Mouse (Mus musculus) left cerebral cortex, postnatal 4 days (tissue): ENCODE data around the gene Zfp458. TPM values are rescaled to one million over a fixed set of nuclear protein-coding genes. Genes with fewer than 3 reads are reported as not detected.
A peak's percentile ranks its signal among the peaks of the same experiment; 100 is the strongest.
"Not testable (repeated sequence)": the region's sequence is repeated elsewhere in the genome, so short reads cannot be mapped to it uniquely, and the experiment has no call there.

ENCODE experiments used
- DNase-seq: peaks from one replicate; pipeline ENCODE4 v3.0.0-alpha.2; 2022
- intact Hi-C: fragments of 180-260 bp; cut with DNase I; formaldehyde crosslinking; loops from one replicate; pipeline ENCODE4 v1.15.1; 2025
- total RNA-seq, 2 experiments: library from RNA; stranded (reverse); gene quantifications; 2 replicates each; pipeline ENCODE4 v1.2.3; 2021

Gene Zfp458
- 10 to 100 TPM; 23.9 to 25.0 TPM for total RNA-seq

DNA sequence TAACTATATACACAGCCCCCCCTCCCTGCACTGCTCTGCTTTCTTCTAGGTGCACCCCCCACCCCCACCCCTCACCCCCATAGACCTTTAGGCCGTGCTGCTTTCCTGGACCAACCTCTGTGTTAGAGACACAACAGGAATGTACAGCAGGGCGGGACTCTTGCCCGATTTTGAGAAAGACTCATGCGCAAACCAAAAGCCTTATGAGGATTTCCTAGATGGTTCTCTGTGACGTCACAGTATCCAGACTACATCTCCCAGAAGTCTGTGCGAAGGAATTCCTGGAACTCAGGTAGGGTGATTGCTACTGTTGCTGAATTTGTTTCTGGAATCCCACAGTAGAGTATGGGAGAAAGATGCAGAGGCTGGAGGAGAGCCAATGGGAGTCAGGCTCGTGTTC, at the start of gene Zfp458:
Gene Zfp458, minus strand, starts transcription at position 153 of the 400 bp plus-strand sequence.
- intact Hi-C loops = no loop called here
- DNase-seq = no peak

GRCm38 (mm10) chr13:67306718-67307117, 28.5 kb upstream of the Zfp458 start:
- DNase-seq = no peak
- intact Hi-C loops = loop anchor here (10.0 kb wide), 1 partner anchor 182 kb away; the partner anchor contains the start of gene Zfp759

DNA sequence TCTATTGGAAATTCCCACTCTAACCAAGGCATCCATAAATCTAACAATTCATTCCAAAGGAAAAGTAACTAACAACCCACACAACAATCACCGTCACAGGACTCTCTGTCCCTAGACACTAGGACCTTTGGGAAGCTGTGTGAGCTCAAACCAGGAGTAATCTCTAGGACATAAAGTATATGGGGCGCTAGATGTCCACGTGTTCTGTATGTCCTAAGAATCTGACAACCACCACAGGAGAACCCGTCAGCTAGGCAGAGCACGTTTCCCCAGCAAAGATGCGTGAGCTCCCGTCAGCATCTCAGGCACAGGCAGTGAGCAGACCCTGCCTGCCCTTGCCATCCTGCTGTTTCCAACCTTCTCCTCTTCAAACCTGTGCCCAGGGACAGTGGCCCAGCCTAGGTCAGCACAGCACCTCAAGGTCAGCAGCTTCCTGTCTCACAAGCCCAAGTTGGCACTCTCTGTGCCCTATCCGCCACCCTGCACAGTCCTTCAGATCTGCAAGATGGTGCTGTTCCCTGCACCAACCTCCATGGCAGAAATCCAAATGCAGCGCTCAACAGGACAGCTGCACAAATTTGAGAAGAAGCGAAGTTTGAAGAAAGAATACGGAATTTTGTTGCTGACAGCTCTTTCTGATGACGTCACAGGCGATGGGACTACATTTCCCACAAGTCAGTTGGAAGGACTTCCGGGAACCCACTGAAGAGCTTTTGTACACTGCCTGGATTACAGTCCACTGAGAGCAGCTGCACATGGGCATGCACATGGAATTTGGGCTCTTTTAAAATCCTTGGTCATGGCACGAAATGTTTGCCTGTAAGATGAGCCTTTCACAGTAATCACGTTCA, 27.8 kb upstream of the Zfp458 start, which contains the start of gene Zfp457:
Gene Zfp457, minus strand, starts transcription at position 664 of the 851 bp plus-strand sequence.
- DNase-seq = peak; percentile 83
- intact Hi-C loops = loop anchor here (10.0 kb wide), 1 partner anchor 181 kb away; the partner anchor contains the start of gene Zfp759

GRCm38 (mm10) chr13:67269383-67270065, 8.7 kb downstream of the Zfp458 start:
- DNase-seq, intact Hi-C loops: not testable (repeated sequence)

DNA sequence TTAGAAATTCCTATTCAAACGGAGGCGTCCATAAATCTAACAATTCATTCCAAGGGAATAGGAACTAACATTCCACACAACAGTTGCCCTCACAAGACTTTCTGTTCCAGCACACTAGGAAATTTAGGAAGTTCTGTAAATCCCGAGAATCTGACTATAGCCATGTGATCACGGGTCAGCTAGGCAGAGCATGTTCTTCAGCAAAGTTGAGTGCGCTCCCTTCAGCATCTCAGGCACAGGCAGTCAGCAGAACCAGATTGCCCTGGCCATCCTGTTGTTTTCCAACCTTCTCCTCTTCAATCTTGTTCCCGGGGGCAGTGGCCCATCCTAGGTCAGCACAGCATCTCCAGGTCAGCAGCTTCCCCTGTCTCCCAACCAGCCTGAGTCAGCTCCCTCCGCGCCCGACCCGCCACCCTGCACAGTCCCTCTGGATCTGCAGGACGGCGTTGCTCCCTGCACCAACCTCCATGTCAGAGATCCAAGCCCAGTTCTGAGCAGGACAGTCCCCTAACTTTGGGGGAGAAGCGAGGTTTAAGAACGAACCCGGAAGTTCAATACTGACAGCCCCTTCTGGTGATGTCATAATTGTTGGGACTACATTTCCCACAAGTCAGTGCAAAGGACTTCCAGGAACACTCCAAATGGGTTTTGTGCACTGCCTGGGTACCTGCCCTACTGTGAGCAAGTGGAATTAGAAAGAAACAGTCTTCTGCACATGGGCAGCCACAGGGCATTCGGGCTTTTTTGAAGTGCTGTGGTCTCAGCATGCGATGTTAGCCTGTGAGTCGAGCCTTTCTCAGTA, 9.5 kb downstream of the Zfp458 start:
- intact Hi-C loops = no loop called here
- DNase-seq = peak; percentile 34

DNA sequence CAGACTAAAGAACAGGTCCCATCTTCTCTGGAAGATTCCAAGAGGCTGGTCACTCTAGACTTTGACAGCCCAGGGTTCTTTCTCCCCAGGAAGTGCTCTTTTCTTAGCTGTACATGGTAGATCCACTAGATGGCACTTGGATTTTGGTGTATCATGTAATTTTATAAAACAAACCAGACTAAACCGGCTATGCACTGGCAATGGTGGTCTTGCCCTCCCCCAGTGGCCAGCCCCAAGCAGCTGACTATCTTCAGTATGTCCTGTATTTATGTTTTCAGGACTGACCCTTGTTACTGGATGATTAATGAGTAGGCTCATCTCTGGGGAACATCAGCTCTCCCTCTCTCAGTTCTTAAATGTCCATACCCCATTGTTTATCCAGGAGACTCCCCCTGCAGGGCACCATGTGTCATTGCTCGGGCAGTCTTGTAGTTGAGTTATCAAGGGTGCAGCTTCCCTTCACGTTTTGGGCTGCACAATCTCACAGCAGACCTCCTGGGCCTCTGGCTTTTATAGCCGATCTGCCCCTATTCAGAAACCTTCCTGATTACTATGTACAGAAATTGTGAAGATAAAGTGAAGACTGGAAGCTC, 64.2 kb downstream of the Zfp458 start:
- intact Hi-C loops = no loop called here
- no peak for DNase-seq

Other genes with a start within 250 kb of the Zfp458 start
- gene Zfp712, start 217.3 kb downstream of the Zfp458 start, total RNA-seq = 1 to 10 TPM; 6.7 to 7.4 TPM
- gene Zfp708, start 180.5 kb downstream of the Zfp458 start, total RNA-seq = 1 to 10 TPM; 6.2 to 7.2 TPM
- gene Gm28557, start 169.9 kb downstream of the Zfp458 start, total RNA-seq = 1 to 10 TPM; 1.2 to 2.4 TPM
- gene Rslcan18, start 162.2 kb downstream of the Zfp458 start, total RNA-seq = not detected
- 10 to 100 TPM; 10.8 to 11.3 TPM for gene Zfp759, start 156.8 kb downstream of the Zfp458 start, total RNA-seq
- gene Rsl1, start 105.3 kb downstream of the Zfp458 start, total RNA-seq = 1 to 10 TPM; 5.3 to 5.6 TPM
- gene Zfp455, start 84.0 kb downstream of the Zfp458 start, total RNA-seq = 1 to 10 TPM; 4.0 to 4.8 TPM
- gene Zfp457, start 28.0 kb upstream of the Zfp458 start, total RNA-seq = 1 to 10 TPM; 3.3 to 3.8 TPM
- gene Zfp595, start 54.1 kb upstream of the Zfp458 start, total RNA-seq = 1 to 10 TPM; 2.9 to 3.3 TPM
- not detected for gene Gm28044, start 82.1 kb upstream of the Zfp458 start, total RNA-seq
- 1 to 10 TPM in 1 of 2 experiments, under 1 TPM in 1; 0.58 to 1.1 TPM for gene Zfp953, start 82.1 kb upstream of the Zfp458 start, total RNA-seq
- gene Gm28041, start 97.3 kb upstream of the Zfp458 start, total RNA-seq = not detected
- under 1 TPM; 0.60 to 0.82 TPM for gene Zfp456, start 97.3 kb upstream of the Zfp458 start, total RNA-seq
- gene Zfp429, start 121.4 kb upstream of the Zfp458 start, total RNA-seq = 1 to 10 TPM; 3.1 to 3.2 TPM
- gene Zfp459, start 143.0 kb upstream of the Zfp458 start, total RNA-seq = 1 to 10 TPM; 1.7 to 2.8 TPM
- gene Zfp874a, start 173.2 kb upstream of the Zfp458 start, total RNA-seq = 10 to 100 TPM in 1 of 2 experiments, 1 to 10 TPM in 1; 8.6 to 10.8 TPM
- 10 to 100 TPM; 10.6 to 12.1 TPM for gene Zfp874b, start 205.8 kb upstream of the Zfp458 start, total RNA-seq
- gene Zfp58, start 222.1 kb upstream of the Zfp458 start, total RNA-seq = 1 to 10 TPM; 7.9 to 8.3 TPM
- gene Gm26965, start 247.7 kb upstream of the Zfp458 start, total RNA-seq = not detected
- gene Zfp87, start 247.7 kb upstream of the Zfp458 start, total RNA-seq = 10 to 100 TPM; 25.6 to 26.7 TPM